Mouse (Mus musculus): ENCODE data around the gene Cdc6. TPM values are rescaled to one million over a fixed set of nuclear protein-coding genes. Genes with fewer than 3 reads are reported as not detected.

Cdc6 gene
- total RNA-seq, 2 experiments from 2014 or later, result 0.13 to 0.56 TPM

DNA sequence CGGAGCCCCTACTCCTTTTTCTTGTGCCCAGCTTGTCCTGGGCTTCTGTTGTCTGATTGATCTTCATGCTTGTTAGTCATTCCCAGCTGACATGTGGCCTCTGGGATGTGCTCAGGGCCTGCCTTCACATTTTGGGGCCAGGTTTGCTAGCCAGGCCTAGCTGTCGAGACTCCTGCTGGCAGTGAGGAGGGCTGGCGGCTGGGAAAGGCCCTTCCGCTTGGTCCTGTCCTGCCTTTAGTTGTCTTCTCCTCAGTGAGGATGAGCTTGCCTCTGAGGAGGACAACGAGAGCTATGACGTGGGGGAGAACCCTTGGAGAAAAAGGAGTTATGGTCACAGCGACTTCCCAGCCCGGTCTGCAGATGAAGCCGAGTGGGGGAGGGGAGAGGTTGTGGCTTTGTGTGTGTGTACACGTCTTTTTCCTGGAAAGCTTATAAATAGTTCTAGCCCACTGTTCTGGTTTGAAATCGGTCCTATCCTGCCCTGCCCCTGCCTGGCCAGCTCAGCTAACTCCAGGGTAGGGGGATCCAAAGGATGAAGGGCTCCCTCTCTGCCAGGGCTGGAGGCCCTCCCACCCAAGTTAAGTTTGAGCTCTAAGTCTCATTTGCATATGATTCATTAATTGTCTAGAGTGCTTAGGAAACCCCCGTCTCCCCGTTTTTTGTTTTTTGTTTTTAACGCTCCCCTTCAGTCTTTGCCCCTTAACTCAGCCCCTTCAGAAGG is 36.3 kb downstream of the Cdc6 start:
- peak; percentile 26 for DNase-seq

DNA sequence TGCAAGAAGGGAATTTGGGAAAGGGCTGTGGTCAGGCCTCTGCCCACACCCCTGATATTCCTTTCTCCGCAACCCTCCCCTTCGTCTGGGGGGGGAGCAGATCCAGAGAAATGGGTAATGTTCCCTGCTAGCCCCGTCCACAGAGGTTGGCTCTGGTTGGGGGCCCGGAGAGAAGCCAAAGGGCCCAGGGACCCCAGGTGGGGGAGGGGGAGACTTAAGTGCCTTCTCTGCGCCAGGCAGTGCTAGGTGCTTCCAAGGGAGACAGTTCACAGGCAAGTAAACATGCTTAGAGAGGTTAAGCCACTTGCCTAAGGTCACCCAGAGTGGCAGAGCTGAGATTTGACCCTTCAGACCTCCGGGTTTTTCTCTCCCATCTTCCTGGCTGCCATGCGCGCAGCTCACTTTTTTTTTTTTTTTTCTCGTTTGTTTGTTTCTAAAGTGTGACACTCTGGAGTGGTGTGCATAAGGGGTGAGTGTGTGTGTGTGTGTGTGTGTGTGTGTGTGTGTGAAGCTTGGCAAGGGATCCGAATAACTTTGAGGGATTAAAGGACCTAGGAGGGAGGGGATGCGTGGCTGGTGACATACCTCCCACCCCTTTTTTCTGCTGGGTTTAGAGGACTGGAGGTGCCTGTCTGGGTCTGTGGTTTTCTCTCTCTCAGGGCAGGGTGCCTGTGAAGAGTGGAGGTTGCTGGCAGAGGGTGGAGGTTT is 37.5 kb downstream of the Cdc6 start:
- no peak for DNase-seq

DNA sequence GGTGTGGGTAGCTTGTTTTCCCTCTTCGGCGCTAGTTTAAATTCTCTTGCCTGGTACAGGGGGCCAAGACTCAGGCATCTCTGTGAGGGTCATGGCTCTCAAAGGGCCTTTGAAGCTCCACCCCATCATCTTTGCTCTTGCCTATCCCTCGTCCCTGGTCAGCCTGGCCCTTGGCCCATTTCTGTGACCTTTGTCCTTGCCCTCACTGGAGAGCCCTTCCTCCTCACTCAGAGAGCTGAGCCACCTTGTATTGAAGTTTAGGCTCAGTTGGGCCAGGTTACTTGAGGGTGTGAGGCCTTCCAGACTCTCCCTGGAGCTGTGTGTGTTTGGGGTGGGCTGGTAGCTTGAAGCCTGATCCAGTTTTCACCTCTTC is 38.0 kb downstream of the Cdc6 start:
- DNase-seq, result no peak

DNA sequence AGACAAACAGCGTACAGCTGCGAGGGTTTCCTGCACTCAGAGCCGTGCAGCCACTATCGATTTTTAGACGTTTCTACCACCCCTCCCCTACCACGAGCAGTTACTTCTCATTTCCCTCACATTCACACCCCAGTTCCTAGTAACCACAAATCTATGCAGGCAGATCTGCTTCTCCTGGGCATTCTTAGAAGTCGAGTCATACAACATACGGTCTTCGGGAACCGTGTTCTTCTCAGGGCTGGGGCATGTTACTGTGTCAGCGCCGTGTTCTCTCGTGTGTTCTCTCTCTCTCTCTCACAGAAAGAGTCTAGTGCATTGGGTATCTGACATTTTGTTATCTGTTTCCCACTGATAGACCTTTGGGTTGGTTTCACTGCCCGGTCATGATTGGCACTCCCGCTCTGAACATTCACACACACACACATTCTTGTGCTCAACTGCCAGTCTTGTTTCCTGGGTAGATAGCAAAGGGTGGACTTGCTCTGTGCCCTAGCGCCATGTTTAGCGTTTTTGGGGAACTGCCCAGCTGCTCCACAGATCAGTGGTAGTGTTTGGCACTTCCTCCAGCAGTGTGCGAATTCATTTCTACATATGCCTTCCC is 40.5 kb downstream of the Cdc6 start:
- no peak for DNase-seq

DNA sequence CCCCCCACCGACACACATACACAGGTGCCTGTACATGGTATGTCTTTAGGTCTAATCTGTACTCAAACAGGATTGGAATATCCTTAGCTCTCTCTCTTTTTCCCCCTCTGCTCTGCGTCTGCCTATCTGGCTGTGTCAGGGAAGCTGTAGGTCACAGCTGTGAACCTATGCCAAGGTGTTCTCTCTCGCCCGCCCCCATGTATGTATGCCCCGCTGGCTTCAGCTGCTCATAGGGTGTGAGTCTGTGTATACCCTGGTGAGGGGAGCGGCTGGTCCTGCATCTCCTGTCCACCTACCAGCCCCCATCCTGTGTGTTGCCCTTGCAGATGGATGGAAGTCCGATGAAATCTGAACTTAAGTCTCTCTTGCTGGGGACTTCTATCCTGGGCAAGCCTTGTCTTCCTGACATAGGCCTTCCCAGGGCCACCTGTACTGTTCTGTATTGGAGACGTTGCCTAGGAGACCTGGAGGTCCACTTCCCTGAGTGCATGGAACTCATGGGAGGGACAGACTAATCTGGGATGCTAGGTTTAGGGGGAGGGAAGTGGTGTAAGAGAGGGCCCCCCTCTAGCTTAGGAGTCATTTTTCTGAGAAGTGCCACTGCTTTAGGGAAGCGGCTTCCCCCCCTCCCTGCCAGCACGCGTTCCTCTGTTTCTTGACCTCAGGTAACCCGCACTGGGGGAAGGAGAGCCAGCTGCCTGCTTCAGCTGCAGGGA is 41.8 kb downstream of the Cdc6 start:
- DNase-seq, result no peak

DNA sequence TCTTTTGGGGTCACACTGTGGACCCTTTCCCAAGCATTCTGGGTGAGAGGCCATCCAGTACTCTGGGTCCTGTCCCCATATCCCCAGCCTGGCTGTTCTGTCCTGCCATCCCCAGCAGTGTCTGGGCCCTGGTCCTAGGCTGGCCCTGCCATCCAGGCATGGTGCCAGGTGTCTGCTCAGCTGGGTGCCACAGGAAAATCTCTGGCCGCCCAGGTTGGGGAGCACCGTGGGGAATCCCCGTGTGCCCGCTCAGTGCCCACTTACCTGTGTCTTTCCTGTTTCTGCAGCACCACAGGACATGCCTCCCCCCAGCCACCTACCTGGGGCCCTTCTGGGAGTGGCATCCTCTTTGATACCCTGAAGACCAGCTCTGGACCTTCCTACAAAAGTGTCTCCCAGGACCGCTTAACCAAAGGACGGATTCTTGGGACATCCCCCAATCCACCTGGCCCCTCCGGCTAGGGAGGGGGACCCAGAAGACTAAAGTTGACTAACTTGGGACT is 42.4 kb downstream of the Cdc6 start:
- peak; percentile 73 for DNase-seq

DNA sequence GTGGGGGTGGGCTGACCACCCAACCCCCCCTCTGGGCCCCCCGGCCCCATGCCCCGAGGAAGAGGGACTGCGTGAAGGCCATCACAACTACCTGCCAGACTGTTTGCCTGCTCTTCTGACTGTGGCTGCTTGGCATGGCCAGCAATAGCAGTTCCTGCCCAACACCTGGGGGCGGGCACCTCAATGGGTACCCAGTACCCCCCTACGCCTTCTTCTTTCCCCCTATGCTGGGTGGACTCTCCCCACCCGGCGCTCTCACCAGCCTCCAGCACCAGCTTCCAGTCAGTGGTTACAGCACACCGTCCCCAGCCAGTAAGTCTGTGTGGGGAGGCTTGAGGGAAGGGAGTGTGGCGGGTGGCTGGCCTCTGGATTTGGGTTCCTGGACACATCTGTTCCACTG is 42.9 kb downstream of the Cdc6 start:
- no peak for DNase-seq

DNA sequence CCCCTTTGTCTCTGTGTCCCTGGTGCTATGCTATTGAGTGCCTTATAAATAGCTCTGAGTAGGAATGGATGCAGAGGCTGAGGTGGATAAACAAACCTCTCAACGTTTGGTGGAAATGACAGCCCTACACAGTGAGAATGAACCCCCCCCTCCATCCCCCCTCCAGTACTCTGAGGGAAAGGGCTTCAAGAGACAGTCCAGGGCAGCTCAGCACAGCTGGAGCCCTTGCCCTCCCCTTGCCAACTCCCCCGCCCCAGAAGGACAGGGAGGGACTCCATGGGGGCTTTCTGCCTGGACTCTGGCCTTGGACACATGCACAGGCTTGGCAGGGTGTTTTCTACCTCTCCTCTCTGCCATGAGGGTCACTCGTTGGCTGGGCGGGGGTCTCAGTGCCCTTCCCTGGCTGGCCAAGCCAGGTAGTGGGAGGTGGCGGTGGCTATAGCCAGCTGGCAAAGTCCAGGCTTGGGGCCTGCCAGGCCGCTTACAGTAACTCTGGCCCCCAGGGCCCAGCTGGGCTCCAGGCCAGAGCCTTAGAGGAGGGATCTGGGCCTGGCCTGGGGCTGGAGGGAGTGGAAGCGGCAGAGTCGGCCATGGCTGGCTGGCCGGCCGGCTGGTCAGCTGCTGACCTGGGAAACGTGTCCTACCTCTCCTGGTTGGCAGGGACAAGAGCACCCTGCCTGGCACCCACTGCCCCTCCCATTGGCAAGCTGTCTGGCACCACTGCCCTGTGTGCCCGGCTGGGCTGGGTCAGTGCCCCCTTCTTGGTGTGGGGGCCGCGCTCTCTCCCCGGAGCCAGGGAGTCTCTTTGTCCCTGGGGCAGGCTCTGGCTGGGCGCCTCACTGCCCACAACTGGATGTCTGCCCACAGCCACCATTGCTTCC is 43.7 kb downstream of the Cdc6 start:
- DNase-seq, result peak; percentile 95

DNA sequence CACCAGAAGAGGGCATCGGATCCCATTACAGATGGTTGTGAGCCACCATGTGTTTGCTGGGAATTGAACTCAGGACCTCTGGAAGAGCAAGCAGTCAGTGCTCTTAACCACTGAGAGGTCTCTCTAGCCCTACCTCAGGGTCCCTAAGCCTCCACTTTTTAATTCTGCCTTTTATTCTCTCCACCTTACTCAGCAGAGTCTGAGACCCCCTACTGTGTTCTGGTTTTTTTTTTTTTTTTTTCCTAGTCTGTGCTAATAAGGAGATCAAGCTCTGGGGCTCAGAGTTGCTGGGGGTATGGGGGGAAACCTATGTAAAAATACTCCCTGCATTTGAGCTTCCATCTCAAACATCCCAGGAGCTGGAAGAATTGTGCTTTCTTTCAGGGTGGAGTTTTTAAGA is 44.5 kb downstream of the Cdc6 start:
- no peak for DNase-seq

DNA sequence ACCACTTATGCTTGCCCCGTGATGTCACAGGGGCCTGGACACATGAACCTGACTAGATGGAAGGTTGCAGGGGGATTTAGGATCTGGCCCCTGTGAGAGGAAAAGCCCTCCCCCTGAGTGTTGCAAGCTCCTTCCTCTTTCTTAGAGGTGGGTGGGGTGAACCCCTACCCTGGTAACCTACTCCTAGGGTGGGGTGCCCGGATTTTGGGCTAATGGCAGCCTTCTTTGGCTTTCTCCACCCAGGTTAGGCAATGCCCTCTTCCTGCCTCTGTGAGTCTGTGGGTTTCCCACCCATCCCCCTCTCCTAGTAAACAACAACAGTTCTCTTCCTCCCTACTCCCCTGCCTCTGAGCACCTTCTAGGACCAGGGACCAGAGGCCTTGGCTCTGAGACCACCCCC is 45.1 kb downstream of the Cdc6 start:
- no peak for DNase-seq

DNA sequence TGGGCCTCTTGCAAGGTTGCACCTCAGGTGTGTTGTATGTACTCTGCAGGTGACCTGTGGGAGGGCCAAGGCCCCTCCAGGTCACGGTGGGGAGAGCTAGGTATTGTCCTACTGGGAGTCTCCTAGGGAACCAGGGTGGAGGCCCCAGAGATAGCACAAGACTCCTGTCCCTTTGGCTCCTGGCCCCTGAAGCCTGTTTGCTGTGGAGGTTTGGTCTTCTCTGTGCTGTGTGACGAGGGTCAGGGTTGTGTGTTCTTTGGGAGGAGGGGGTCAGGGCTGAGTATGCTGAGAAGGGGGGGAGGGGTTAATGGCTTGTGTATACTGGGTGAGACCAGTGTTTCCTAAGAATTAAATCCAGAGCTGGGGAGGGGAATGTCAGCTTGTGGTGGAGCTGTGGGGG is 45.8 kb downstream of the Cdc6 start:
- no peak for DNase-seq

DNA sequence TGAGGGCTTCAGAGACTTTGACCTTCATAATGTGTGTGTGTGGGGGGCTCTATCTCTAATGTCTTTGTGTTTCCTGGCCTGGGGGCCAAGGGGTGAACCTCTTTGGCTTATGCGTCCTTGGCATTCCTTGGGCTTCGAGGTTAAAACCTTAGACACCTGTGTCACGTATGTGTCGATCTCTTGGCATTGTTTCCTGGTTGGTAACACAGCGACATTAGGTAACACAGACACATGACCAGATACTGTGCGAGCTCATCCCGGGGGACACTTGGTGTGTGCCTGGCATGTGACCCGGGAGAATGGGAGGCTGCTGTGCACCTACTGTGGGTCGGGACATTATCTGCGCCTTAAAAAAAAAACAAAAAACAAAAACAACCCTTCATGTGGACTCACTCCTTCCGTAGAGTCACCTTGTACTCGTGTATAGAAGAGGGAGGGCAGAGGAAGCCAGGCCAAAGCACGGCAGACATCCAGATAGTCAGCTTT is 46.3 kb downstream of the Cdc6 start:
- no peak for DNase-seq

DNA sequence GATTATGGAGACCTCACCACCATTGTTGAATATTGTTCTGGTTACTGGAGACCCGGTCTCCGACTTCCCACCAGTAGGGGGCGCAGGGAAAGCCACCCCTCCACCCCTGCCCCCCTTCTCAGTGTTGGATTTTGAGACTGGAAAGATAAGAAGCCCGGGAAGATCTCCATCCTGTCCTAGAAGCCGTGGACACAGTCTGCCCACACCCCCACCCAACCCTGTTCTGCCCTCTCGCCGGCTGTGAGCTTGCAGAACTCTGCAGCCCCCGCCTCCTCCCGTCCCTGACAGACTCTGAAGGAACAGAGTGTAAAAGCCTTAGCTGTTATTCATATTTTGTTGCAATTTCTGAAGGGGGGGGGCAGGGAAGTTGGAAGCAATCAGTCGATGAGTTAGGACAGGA is 46.8 kb downstream of the Cdc6 start:
- no peak for DNase-seq

DNA sequence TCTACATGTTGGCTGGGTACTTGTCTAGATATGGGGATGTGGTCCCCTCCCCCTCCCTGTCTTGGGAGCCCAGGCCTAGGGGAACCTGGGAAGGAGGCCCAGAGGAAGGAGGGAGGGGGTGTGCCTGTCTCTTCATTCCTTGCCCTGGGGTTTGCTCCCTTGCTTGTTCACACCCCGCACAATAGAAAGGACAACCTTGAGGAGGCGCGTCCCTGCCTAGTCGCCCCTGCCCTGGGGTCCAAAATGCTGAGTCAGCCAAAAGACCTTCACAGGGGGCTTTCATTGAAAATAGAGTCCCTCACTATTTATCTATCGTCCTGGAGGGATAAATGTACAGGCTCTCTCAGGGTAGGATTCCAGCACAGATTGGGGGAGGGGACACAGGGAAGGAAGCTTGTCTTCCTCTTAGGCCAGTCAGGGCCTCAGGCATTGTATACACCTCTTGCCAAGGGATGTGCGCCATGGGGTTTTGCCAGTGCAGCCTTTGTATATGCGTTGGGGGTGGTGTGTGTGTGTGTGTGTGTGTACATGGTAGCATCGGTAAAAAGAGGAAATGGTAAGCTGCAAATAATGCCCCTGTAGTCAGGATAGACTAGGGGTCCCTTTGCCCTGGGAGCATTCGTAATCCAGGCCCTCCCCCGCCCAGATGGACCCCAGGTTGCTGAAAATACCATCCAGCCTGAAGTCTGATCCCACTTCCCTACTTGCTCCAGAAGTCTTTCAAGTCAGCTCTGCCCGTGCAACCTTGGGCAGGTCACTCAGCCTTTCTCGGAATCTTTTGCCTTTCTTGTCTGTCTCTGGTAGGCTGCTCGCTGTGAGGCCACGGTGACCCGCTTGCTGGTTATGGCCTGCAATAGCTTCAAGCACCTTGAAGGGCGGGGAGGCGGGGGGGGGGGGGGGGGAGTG is 47.5 kb downstream of the Cdc6 start:
- DNase-seq, result no peak

DNA sequence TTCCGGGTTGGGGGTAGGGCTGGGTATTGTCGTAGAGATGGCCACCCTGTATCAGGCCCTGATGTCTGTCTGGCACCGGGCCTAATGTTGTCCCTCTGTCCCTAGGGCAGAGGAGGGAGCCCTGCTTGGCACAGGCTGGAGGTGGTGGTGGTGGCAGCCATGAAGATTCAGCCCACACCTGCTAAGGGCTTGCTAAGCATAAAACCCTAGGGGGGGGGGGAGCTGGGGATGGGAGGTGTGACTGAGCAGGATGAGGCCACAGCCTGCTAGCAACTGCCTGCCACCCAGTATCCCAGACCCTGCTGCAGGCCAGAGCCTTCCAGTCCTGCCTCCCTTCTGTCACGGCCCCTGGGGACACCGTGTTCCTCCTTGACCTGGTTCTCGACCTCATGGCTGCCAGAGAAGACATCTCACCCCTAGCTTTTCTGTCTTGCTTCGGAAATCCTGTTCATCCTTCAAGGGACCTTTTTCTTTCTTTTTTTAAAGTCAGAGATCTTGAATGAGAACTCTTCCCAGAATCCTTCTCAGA is 48.2 kb downstream of the Cdc6 start:
- DNase-seq, result no peak

DNA sequence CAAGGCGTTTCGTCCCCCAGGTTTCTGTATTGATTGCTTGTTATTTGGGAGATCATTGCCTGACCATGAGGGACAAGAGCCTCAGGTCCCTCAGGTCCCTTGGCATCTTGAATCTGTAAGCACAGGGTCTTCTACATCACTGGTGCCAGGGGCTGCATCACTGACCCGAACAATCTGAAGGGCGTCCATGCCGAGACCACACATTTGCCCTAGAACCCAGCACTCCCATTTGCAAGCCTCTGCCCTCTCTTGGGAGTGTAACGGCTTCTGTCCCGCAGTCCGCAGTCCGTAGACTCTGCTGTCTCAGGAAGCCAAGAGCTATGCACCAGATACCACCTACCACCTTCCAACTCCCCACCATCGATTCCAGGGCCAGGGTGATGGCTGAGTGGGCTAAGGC is 48.7 kb downstream of the Cdc6 start:
- DNase-seq, result no peak

DNA sequence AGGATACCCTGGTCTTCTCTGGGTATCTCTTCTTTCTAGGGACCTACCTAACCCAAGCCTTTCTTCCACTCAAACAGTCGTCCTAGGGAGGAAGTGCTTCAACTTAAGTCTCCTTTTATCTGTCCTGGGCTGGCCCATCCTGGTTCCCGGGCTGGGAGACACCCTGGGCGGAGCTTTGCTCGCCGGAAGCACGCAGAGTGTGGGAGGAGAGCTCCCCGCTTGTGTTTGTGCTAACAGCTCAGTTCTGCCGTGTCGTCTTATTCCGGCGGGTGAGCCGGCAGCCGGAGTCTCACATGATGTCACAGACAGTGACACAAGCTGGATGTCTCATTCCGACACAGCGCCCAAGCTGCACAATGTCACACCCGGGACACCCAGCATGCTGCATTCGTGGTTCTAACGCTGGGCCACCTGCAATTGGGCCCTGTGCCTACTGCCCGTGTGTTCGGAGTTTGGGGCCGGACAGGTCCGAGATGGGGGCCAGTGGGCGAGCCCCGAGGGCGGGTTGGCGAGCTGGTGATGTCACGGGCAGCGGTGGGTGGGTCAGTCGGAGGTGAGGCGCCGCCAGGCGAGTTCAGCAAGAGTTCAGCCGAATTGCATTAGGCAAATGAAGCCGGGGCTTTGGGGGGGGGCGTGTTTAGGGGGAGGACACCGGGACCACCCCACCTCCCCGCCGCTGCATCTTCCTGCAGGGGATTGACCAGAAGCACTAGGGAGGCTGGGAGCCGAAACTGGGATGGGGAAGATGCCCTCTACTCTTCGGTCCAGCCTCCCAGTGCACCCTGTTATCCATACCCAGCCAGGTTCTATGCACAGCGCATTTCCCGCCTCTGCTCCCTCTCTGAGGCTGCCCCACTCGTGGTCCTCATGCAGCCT is 52.1 kb downstream of the Cdc6 start:
- peak; percentile 84 for DNase-seq

DNA sequence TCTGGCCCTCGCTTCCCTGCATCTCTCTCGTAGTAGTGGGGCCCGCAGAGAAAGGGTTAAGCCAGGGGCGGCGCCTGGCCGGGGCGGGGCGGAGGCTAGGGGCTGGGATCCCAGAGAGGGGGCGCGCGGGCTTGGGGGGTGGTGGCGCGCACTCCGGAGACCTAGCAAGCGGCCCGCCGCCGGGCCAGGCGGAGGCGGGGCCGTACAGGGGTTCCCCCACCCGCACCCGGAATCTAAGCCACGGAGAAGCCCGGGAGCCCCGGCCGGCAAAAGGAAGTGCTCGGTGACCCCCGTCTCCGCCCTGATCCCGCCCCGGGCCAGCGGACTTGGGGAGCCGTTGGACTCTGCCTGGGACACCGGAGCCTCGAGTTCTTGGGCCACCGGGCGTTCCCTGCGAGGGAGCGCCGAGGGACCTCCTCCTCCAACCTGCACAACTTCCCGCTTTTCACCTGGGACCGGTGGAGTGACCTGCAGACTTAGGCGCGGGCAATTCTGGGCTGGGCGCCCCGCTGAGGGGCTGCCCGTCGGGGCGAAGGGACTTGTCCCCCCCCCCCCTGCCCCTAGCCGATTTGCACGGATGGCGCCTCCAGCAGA is 52.8 kb downstream of the Cdc6 start:
- peak; percentile 79 for DNase-seq
